Mouse (Mus musculus) cerebellum, adult 2 months (tissue): ENCODE results near the gene Chrna9. TPM values are rescaled to one million over a fixed set of nuclear protein-coding genes. Genes with fewer than 3 reads are reported as not detected.
A peak's percentile ranks its signal among the peaks of the same experiment; 100 is the strongest.

Source experiments
- DNase-seq, 2 experiments: peaks; one replicate each; pipeline ENCODE4 v3.0.0; 2021
- H3K27ac ChIP-seq: fragments of 200-500 bp; 2 replicates; pipeline ENCODE4 v1.5.1; 2012; ENCODE audit warnings: low read length, control low read depth, inconsistent platforms; ENCODE audit not compliant: insufficient read depth
- H3K27me3 ChIP-seq: fragments of 200-500 bp; 2 replicates; pipeline ENCODE4 v1.6.1; 2012; ENCODE audit warnings: inconsistent platforms, mild to moderate bottlenecking, low read length, moderate library complexity; ENCODE audit not compliant: control insufficient read depth, insufficient read depth
- H3K4me1 ChIP-seq: fragments of 200-500 bp; 2 replicates; pipeline ENCODE4 v1.6.1; 2011; ENCODE audit warnings: low read length; ENCODE audit not compliant: control insufficient read depth, insufficient read depth
- H3K4me3 ChIP-seq: fragments of 200-500 bp; replicated peaks from 2 replicates; pipeline ENCODE3; 2011; ENCODE audit warnings: mild to moderate bottlenecking, low read depth, low read length, control low read depth; ENCODE audit not compliant: insufficient read depth
- CTCF ChIP-seq: fragments of 200-500 bp; IDR thresholded peaks from 2 replicates; pipeline ENCODE4 v1.5.1; 2011; ENCODE audit warnings: low read depth, mild to moderate bottlenecking, control low read depth, low read length, moderate library complexity, borderline replicate concordance; ENCODE audit not compliant: insufficient read depth
- POLR2A ChIP-seq: fragments of 200-500 bp; IDR thresholded peaks from 2 replicates; pipeline ENCODE4 v1.6.1; 2011; ENCODE audit warnings: low read length, control low read depth, borderline replicate concordance; ENCODE audit not compliant: insufficient read depth
- WGBS: fragments of 180-500 bp; shearing (Covaris S2); methylation state at CpG from one replicate; pipeline ENCODE4 v1.1.7; 2018; 5-methylcytosine and 5-hydroxymethylcytosine counted together
- polyA plus RNA-seq: library from polyadenylated mRNA; depleted of rRNA; stranded (reverse); fragments of >200 nt; gene quantifications from 2 replicates; pipeline ENCODE4 v1.2.3, GENCODE M21; 2012; rRNA removed

Chrna9 gene
- not detected in 2 replicates for polyA plus RNA-seq

DNA sequence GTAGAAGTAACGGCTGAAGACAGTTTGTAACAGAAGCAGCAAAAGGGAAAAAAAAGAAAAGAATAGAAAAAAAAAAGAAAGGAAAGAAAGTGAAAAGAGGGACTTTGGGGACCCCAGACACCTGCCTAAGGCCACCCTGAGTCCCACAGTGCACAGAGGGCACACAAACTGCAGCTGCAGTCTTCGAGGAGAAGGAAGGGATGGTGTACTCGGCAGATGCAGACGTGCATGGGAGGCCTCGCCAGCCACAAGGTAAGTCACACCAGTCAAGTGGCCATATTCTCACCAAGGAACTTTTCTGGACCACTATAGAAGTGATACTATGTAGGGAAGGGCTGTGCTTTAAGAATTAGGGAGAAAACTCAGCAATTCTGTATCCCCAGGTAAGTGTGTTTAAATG, at the start of gene Chrna9:
Gene Chrna9 (plus strand): TSS at position 139 of the 400 bp plus-strand sequence.
- Histone ChIP-seq H3K4me3 (no peak within 1 kb of the TSS), H3K27ac (no peak within 1 kb of the TSS), H3K4me1 (no peaks in the 10 kb centered on the region), H3K27me3 (no peaks in the 10 kb centered on the region)
- DNase-seq: no peak
- 90% methylated on average over 5 of the region's 5 CpGs for WGBS
- TF ChIP-seq CTCF (no peak), POLR2A (no peak)

DNA sequence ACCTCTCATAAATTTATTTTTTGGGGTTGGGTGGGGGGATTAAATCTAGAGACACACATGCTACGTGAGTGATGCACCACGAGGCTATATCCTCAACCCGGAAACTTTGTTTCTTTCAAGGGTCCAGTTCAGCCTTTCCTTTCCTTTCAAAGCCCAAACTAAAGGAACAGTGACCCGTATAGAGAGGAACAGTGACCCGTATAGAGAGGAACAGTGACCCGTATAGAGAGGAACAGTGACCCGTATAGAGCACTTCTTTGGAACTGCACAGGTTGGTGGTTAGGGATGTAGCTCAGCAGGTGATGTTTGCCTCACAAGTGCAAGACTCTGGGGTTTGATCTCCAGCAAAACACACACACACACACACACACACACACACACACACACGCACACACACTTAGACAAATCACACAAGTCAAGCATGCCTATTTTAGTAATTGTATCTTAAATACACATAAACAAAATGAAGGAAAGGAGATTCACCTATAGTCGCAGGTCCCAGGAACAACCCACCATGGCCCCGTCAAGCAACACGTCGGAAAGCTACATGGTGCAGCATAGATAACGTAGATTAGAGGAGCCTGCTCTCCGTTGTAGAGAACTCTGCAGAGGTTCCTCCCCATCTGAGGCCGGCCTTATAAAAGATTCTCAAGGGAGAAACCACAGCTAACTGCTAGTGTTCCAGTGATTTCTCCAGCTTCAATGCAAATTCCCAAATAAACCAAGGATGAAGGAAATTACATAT, 48.9 kb upstream of the Chrna9 start:
- WGBS: 47% methylated on average over 15 of the region's 15 CpGs
- TF ChIP-seq POLR2A: no peak
- TF ChIP-seq CTCF: no peak
- Histone ChIP-seq H3K4me1 (no peaks in the 10 kb centered on the region), H3K4me3 (no peak overlapping the region), H3K27ac (no peak overlapping the region), H3K27me3 (no peaks in the 10 kb centered on the region)
- DNase-seq: no peak

DNA sequence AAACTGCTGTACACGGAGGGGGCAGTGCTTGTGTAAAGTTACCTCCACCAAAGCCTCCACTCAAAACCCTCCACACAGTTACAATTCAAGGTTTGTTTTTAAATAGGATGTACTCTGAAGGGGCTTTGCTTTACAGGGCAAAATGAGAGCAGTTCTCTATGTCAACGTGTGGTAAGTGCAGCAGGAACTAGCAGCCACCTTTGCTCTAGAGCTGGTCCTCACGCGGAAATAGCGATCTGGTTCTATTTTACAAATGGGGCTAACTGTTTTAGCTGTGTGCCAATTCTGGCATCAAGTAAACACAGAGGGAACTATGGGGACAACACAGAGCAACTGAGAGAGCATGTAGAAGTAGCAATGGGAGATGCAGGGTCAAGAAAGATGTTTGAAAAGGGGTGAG, 46.6 kb upstream of the Chrna9 start:
- Histone ChIP-seq H3K4me1 (peaks cover 3% of the 10 kb centered on the region; the same call in 1 of the 2 replicates), H3K27ac (no peak overlapping the region), H3K27me3 (no peaks in the 10 kb centered on the region), H3K4me3 (no peak overlapping the region)
- WGBS: 92% methylated on average over 5 of the region's 5 CpGs
- no peak for TF ChIP-seq POLR2A
- no peak for TF ChIP-seq CTCF
- DNase-seq: no peak

DNA sequence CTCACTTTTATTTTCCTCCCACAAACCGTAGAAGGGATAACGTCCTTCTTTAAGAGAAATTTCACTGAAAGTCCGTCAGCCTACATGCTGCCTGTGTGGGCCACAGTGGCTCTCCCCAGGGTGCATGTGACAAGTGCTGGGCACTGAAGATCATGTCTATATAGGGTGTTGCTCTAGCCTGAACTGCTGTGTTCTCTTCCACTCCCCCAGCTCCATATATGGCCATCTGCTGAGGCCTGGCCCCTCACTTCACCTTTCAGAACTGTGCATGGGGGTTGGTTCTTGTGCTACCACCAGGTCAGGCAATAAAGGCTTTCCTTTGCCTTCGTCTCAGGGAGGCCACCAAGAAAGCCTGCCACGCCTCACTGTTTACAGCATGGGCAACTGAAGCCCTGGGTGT, 45.7 kb upstream of the Chrna9 start:
- peaks cover 3% of the 10 kb centered on the region; the same call in 1 of the 2 replicates for H3K4me1 ChIP-seq
- no peak for TF ChIP-seq CTCF
- TF ChIP-seq POLR2A: no peak
- no peak overlapping the region for H3K4me3 ChIP-seq
- H3K27me3 ChIP-seq: no peaks in the 10 kb centered on the region
- no peak for DNase-seq
- no peak overlapping the region for H3K27ac ChIP-seq
- 79% methylated on average over 5 of the region's 5 CpGs for WGBS

DNA sequence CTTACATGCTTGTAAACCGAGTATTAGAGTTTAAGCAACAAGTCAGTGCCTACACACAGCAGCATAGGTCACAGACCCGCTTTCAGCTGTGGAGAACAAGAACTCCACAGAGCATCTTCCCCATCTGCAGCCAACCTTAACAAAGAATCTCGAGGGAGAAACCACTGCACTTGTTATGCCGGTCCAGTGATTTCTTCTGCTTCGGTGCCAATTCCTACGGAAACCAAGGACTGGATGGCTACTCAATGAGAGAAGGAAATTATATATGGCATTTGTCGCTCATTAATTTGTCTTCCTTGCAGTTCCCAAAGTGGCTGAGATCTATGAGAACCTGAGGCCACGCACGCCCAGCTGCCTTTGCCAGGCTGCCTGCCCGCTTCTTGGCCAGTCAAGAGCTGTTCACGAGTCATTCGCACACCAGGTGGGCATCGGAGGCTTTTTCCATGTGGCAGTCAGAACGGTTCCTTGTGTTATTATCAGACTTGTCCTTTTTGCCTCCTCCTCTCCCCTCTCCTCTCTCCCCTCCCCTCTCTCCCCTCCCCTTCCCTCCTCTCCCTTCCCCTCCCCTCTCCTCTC, 43.4 kb upstream of the Chrna9 start:
- no peak overlapping the region for H3K27ac ChIP-seq
- peaks cover 3% of the 10 kb centered on the region; the same call in 1 of the 2 replicates for H3K4me1 ChIP-seq
- peak in 1 of 2 experiments; percentile 10 for DNase-seq
- no peaks in the 10 kb centered on the region for H3K27me3 ChIP-seq
- 10% methylated on average over 14 of the region's 14 CpGs for WGBS
- no peak overlapping the region for H3K4me3 ChIP-seq
- no peak for TF ChIP-seq CTCF
- no peak for TF ChIP-seq POLR2A

DNA sequence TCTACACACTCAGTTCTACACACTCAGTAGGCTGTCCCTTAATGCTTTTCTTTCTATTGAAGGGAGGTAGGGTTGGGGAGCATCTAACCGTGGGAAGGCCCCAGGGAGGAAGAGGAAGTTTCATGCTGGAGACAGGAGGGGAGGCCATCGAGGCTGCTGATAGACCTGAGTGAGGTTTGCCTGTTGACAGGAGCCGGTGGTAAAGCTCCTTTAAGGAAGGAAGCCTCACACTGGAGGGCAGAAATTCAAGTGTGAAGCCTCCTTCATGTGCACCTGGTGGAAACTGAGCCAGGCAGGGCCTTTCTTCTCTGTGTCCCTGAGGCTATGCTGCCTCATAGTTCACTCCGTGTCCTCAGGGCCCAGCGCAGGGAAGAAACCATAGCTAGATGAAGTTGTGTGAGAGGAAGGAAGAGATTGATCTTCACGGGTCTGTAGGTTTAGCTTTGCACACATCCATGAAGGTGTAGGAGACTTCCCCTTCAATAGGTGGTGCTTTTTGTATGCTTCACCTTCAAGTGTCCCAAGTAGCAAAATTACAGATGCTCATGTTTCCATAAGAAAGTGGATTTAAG, 39.5 kb upstream of the Chrna9 start:
- DNase-seq: no peak
- peaks cover 3% of the 10 kb centered on the region; the same call in 1 of the 2 replicates for H3K4me1 ChIP-seq
- H3K27ac ChIP-seq: no peak overlapping the region
- no peaks in the 10 kb centered on the region for H3K27me3 ChIP-seq
- no peak overlapping the region for H3K4me3 ChIP-seq
- 93% methylated on average over 6 of the region's 6 CpGs for WGBS
- TF ChIP-seq CTCF (no peak), POLR2A (no peak)

DNA sequence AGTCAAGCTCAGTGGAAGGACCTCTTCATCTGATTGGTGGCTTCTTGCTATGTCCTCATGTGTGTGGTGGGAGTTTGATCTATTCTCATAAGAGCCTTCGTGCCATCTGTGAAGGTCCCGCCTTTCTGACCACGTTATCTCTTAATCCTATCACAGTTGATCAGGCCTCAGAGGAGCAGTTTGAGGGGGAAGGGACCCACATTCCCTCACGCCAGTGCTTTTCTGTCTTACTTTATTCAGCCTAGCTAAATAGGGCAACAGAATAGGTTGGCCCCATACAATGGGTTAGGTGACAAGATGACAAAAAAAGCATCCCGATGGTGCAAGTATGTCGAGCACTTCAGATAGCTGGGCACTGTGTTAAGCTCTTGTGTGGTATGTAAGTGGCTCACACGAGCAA, 39.0 kb upstream of the Chrna9 start:
- 79% methylated on average over 7 of the region's 7 CpGs for WGBS
- no peak for DNase-seq
- H3K27ac ChIP-seq: no peak overlapping the region
- no peak overlapping the region for H3K4me3 ChIP-seq
- TF ChIP-seq POLR2A (no peak), CTCF (no peak)
- H3K27me3 ChIP-seq: no peaks in the 10 kb centered on the region
- H3K4me1 ChIP-seq: peaks cover 3% of the 10 kb centered on the region; the same call in 1 of the 2 replicates
